Comparison of ENCODE assay signal across 8 mouse cellular contexts in the genomic region with DNA sequence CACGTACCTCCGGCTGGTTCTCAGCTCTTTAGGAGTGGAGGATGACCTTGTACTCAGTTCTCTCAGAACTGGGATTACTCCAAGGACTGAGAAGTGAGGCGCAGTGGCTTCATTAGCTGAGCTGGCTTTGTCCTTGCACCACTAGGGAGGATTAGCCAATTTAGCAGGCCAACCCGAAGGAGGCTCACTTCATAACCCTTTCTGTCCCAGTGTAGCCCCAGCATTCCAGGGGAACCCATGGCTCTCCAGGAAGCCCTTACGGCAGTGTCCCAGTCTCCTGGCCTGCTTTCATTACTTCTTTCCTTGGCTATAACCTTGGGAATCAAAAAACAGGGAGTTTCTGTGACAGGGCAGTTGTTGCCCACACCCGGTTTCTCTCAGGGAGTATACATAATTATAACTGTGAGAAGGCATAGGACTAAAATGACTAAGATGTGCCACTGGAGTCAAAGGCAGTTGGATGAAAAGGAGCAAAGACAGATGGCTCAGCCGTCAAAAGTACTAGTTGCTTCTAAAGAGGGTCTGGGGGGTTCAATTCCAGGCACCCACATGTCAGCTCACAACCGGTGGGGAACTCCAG. TPM values are rescaled to one million over a fixed set of nuclear protein-coding genes. Genes with fewer than 3 reads are reported as not detected.
DNase-seq lines count a peak whose midpoint lies in the region; ATAC-seq and TF ChIP-seq lines count a peak whose summit lies in the region.

No protein-coding gene starts in this region.

- intact Hi-C loops in gastrocnemius, postnatal 14 days (cut with DNase I; ENCODE audit: low total_unique reads) = no loop called here
- intact Hi-C loops in heart, adult 2 months (cut with DNase I) = no loop called here

- 0 out of 2 replicates have a peak, but pooled peaks have one; percentile 12 for TF ChIP-seq EP300 in heart, adult 2 months (IDR thresholded peaks at IDR 0.05; ENCODE audit: insufficient read depth, low read depth, low read length)

- peaks cover 5% of the 10 kb centered on the region for H3K36me3 ChIP-seq in heart, adult 2 months (ENCODE audit: control insufficient read depth, insufficient read depth, low read length)
- no peaks in the 10 kb centered on the region for H3K36me3 ChIP-seq in kidney, postnatal 0 days (ENCODE audit: insufficient read depth, low read length)
- no peaks in the 10 kb centered on the region for H3K36me3 ChIP-seq in midbrain, embryonic 15.5 days (replicated peaks)

- DNase-seq in gastrocnemius, adult 18-20 months (ENCODE audit: low spot score) = peak; percentile 61
- DNase-seq in gastrocnemius, postnatal 14 days = no peak
- DNase-seq in adrenal gland, adult 8-10 months = peak; percentile 63
- DNase-seq in heart, adult 2 months = peak in 1 of 2 experiments; percentile 63
- DNase-seq in kidney, postnatal 0 days (ENCODE audit: low spot score) = no peak
- no peak for DNase-seq in thymus, postnatal 10 days (ENCODE audit: low spot score in 2 of 2)
- no peak for DNase-seq in frontal cortex, adult 2 months (ENCODE audit: extremely low spot score in 1 of 2, low spot score in 1 of 2)

- ATAC-seq in kidney, postnatal 0 days (replicated peaks; ENCODE audit: low FRiP score, low read depth) = no peak
- no peak for ATAC-seq in midbrain, embryonic 15.5 days (replicated peaks)

- H3K9ac ChIP-seq in heart, adult 2 months (ENCODE audit: low read depth, low read length) = peak overlapping the region; percentile 94
- peak overlapping the region; percentile 94 for H3K9ac ChIP-seq in kidney, postnatal 0 days (ENCODE audit: low read depth, low read length)
- peak overlapping the region; percentile 82 for H3K9ac ChIP-seq in midbrain, embryonic 15.5 days

- H3K4me3 ChIP-seq in heart, adult 2 months = peak overlapping the region; percentile 93
- peak overlapping the region; percentile 85 for H3K4me3 ChIP-seq in kidney, postnatal 0 days (replicated peaks; ENCODE audit: low read depth, low read length)
- H3K4me3 ChIP-seq in midbrain, embryonic 15.5 days = peak overlapping the region; percentile 75

- 23% methylated on average over 6 of the region's 8 CpGs for WGBS in heart, adult 2 months
- WGBS in kidney, postnatal 0 days = 37% methylated on average over 6 of the region's 8 CpGs
- 18% methylated on average over 8 of the region's 8 CpGs for WGBS in midbrain, embryonic 15.5 days

- no peak for TF ChIP-seq CTCF in heart, adult 2 months (IDR thresholded peaks at IDR 0.05)
- TF ChIP-seq CTCF in kidney, postnatal 0 days (IDR thresholded peaks at IDR 0.05; ENCODE audit: low read depth) = no peak

- no peaks in the 10 kb centered on the region for H3K79me2 ChIP-seq in heart, adult 2 months (replicated peaks; ENCODE audit: control insufficient read depth, insufficient read depth, low read length)

- H3K9me3 ChIP-seq in kidney, postnatal 0 days (replicated peaks; ENCODE audit: low read length) = no peaks in the 10 kb centered on the region
- H3K9me3 ChIP-seq in midbrain, embryonic 15.5 days = no peaks in the 10 kb centered on the region

- H3K27me3 ChIP-seq in heart, adult 2 months (ENCODE audit: control insufficient read depth, insufficient read depth, low read length) = no peaks in the 10 kb centered on the region
- no peaks in the 10 kb centered on the region for H3K27me3 ChIP-seq in kidney, postnatal 0 days (ENCODE audit: insufficient read depth, low read length)
- H3K27me3 ChIP-seq in midbrain, embryonic 15.5 days (replicated peaks) = no peaks in the 10 kb centered on the region

- H3K4me1 ChIP-seq in heart, adult 2 months (ENCODE audit: control insufficient read depth, insufficient read depth, low read length) = peaks cover 13% of the 10 kb centered on the region
- H3K4me1 ChIP-seq in kidney, postnatal 0 days (replicated peaks; ENCODE audit: insufficient read depth, low read length) = peaks cover 29% of the 10 kb centered on the region
- peaks cover 25% of the 10 kb centered on the region for H3K4me1 ChIP-seq in midbrain, embryonic 15.5 days

- peak overlapping the region; percentile 86 for H3K4me2 ChIP-seq in kidney, postnatal 0 days (ENCODE audit: low read length)
- H3K4me2 ChIP-seq in midbrain, embryonic 15.5 days = peak overlapping the region; percentile 98

- peak; percentile 41; the same call in 1 of the 2 replicates for TF ChIP-seq POLR2A in heart, adult 2 months (IDR thresholded peaks at IDR 0.05; ENCODE audit: insufficient read depth, low read depth, low read length)

- H3K27ac ChIP-seq in heart, adult 2 months = peak overlapping the region; percentile 99
- H3K27ac ChIP-seq in kidney, postnatal 0 days = peak overlapping the region; percentile 100
- H3K27ac ChIP-seq in midbrain, embryonic 15.5 days = peak overlapping the region; percentile 99

RNA-seq across cellular contexts. Expression of gene Hnrnpl, which starts 0.6 kb away (rescaled TPM):
- total RNA-seq in gastrocnemius, adult 18-20 months (2021) = 100 to 1,000 TPM; 110 to 131 TPM
- total RNA-seq in gastrocnemius, postnatal 14 days (2021) = 100 to 1,000 TPM; 158 to 189 TPM
- total RNA-seq in adrenal gland, adult 8-10 months (2022) = 100 to 1,000 TPM; 331 to 473 (median 439) TPM
- 100 to 1,000 TPM; 192 to 206 TPM for total RNA-seq in heart, adult 2 months (2021)
- 208 and 348 TPM in 2 replicates for polyA plus RNA-seq in heart, adult 2 months (2012; rRNA removed)
- polyA plus RNA-seq in kidney, postnatal 0 days (2015; fragmentation: Nextera tagmentation; extraction: Ambion mirVana) = 232 TPM in 2 replicates
- 175 and 176 TPM in 2 replicates for polyA plus RNA-seq in midbrain, embryonic 15.5 days (2015; fragmentation: Nextera tagmentation; extraction: Ambion mirVana)
- 391 and 418 TPM in 2 replicates for polyA plus RNA-seq in frontal cortex, adult 2 months (2012; rRNA removed)

RNA-seq across cellular contexts. Expression of gene Ech1, which starts 17.3 kb away (rescaled TPM):
- total RNA-seq in gastrocnemius, adult 18-20 months (2021) = 100 to 1,000 TPM; 227 to 344 TPM
- 100 to 1,000 TPM; 198 to 334 TPM for total RNA-seq in gastrocnemius, postnatal 14 days (2021)
- 100 to 1,000 TPM; 402 to 476 (median 431) TPM for total RNA-seq in adrenal gland, adult 8-10 months (2022)
- 1,000 to 10,000 TPM; 1,826 to 2,229 TPM for total RNA-seq in heart, adult 2 months (2021)
- 2,087 and 2,697 TPM in 2 replicates for polyA plus RNA-seq in heart, adult 2 months (2012; rRNA removed)
- polyA plus RNA-seq in kidney, postnatal 0 days (2015; fragmentation: Nextera tagmentation; extraction: Ambion mirVana) = 330 and 348 TPM in 2 replicates
- polyA plus RNA-seq in midbrain, embryonic 15.5 days (2015; fragmentation: Nextera tagmentation; extraction: Ambion mirVana) = 92.7 and 94.7 TPM in 2 replicates
- 93.7 and 106 TPM in 2 replicates for polyA plus RNA-seq in frontal cortex, adult 2 months (2012; rRNA removed)

RNA-seq across cellular contexts. Expression of gene Rinl, which starts 19.0 kb away (rescaled TPM):
- under 1 TPM; 0.45 to 0.46 TPM for total RNA-seq in gastrocnemius, adult 18-20 months (2021)
- total RNA-seq in gastrocnemius, postnatal 14 days (2021) = 1 to 10 TPM in 1 of 2 experiments, under 1 TPM in 1; 0.80 to 1.3 TPM
- 1 to 10 TPM; 1.9 to 4.4 (median 2.8) TPM for total RNA-seq in adrenal gland, adult 8-10 months (2022)
- total RNA-seq in heart, adult 2 months (2021) = 1 to 10 TPM; 1.3 to 2.0 TPM
- polyA plus RNA-seq in heart, adult 2 months (2012; rRNA removed) = 3.2 and 3.3 TPM in 2 replicates
- polyA plus RNA-seq in kidney, postnatal 0 days (2015; fragmentation: Nextera tagmentation; extraction: Ambion mirVana) = 5.2 and 6.3 TPM in 2 replicates
- 2.4 and 3.3 TPM in 2 replicates for polyA plus RNA-seq in midbrain, embryonic 15.5 days (2015; fragmentation: Nextera tagmentation; extraction: Ambion mirVana)
- polyA plus RNA-seq in frontal cortex, adult 2 months (2012; rRNA removed) = 1.7 and 2.4 TPM in 2 replicates

RNA-seq across cellular contexts. Expression of gene Lgals4, which starts 25.9 kb away (rescaled TPM):
- 1 to 10 TPM; 1.7 to 3.9 TPM for total RNA-seq in gastrocnemius, adult 18-20 months (2021)
- 1 to 10 TPM; 2.0 to 4.4 TPM for total RNA-seq in gastrocnemius, postnatal 14 days (2021)
- 10 to 100 TPM in 2 of 4 experiments, 1 to 10 TPM in 2; 6.6 to 34.6 (median 18.8) TPM for total RNA-seq in adrenal gland, adult 8-10 months (2022)
- 10 to 100 TPM; 18.5 to 27.6 TPM for total RNA-seq in heart, adult 2 months (2021)
- 63.6 and 121 TPM in 2 replicates for polyA plus RNA-seq in heart, adult 2 months (2012; rRNA removed)
- polyA plus RNA-seq in kidney, postnatal 0 days (2015; fragmentation: Nextera tagmentation; extraction: Ambion mirVana) = 10.8 and 10.9 TPM in 2 replicates
- 5.6 and 8.2 TPM in 2 replicates for polyA plus RNA-seq in midbrain, embryonic 15.5 days (2015; fragmentation: Nextera tagmentation; extraction: Ambion mirVana)
- 10.7 and 13.4 TPM in 2 replicates for polyA plus RNA-seq in frontal cortex, adult 2 months (2012; rRNA removed)

RNA-seq across cellular contexts. Expression of gene Nfkbib, which starts 40.4 kb away (rescaled TPM):
- 10 to 100 TPM; 33.2 to 34.9 TPM for total RNA-seq in gastrocnemius, adult 18-20 months (2021)
- total RNA-seq in gastrocnemius, postnatal 14 days (2021) = 10 to 100 TPM; 21.2 to 21.3 TPM
- 10 to 100 TPM; 32.0 to 52.2 (median 39.6) TPM for total RNA-seq in adrenal gland, adult 8-10 months (2022)
- total RNA-seq in heart, adult 2 months (2021) = 10 to 100 TPM; 25.1 to 31.6 TPM
- 18.7 and 27.8 TPM in 2 replicates for polyA plus RNA-seq in heart, adult 2 months (2012; rRNA removed)
- 42.2 and 43.7 TPM in 2 replicates for polyA plus RNA-seq in kidney, postnatal 0 days (2015; fragmentation: Nextera tagmentation; extraction: Ambion mirVana)
- polyA plus RNA-seq in midbrain, embryonic 15.5 days (2015; fragmentation: Nextera tagmentation; extraction: Ambion mirVana) = 65.8 and 66.5 TPM in 2 replicates
- 30.1 and 34.9 TPM in 2 replicates for polyA plus RNA-seq in frontal cortex, adult 2 months (2012; rRNA removed)

Comparison
In these comparisons a context has a peak if more than half of its experiments do, and no peak if none do; other contexts are left out.
1. DNase-seq: peak in gastrocnemius, adult 18-20 months (single experiment) and adrenal gland, adult 8-10 months (single experiment); none in gastrocnemius, postnatal 14 days (single experiment), kidney, postnatal 0 days (single experiment), thymus, postnatal 10 days (0 of 2) and frontal cortex, adult 2 months (0 of 2).
2. Peak in every context shown above with its lines, with median percentiles within 50 percentile points of each other: H3K27ac ChIP-seq, H3K4me3 ChIP-seq and H3K9ac ChIP-seq.